Mouse (Mus musculus) ES-E14 (cell line): ENCODE measurements around the gene Plekha4. TPM values are rescaled to one million over a fixed set of nuclear protein-coding genes. Genes with fewer than 3 reads are reported as not detected.
A peak's percentile ranks its signal among the peaks of the same experiment; 100 is the strongest.

Experiments
- DNase-seq: peaks from one replicate; pipeline ENCODE4 v3.0.0-alpha.2; 2013; ENCODE audit warnings: low read depth, low spot score
- H3K27ac ChIP-seq: 2 replicates; pipeline ENCODE4 v1.5.1; 2012; ENCODE audit warnings: low read depth, mild to moderate bottlenecking, low read length, moderate library complexity, mixed read lengths; ENCODE audit not compliant: poor library complexity, insufficient read depth, severe bottlenecking
- H3K36me3 ChIP-seq: 2 replicates; pipeline ENCODE4 v1.6.1; 2012; ENCODE audit warnings: mild to moderate bottlenecking, low read length, moderate library complexity, mixed read lengths; ENCODE audit not compliant: control insufficient read depth, poor library complexity, insufficient read depth, severe bottlenecking
- H3K4me1 ChIP-seq, 2 experiments: fragments of 150-350 bp in 1 of 2; sonication (generic) in 1 of 2; 2 replicates each; pipeline ENCODE4 v1.6.1; 2012; ENCODE audit warnings: low read length in 2 of 2, mild to moderate bottlenecking in 1 of 2, mixed read lengths in 1 of 2; ENCODE audit not compliant: control insufficient read depth in 2 of 2, insufficient read depth in 2 of 2, poor library complexity in 1 of 2
- H3K4me3 ChIP-seq, 2 experiments: fragments of 150-350 bp in 1 of 2; sonication (generic) in 1 of 2; 2 replicates each; pipeline ENCODE4 v1.5.1; 2012; ENCODE audit warnings: low read length in 2 of 2, low read depth in 1 of 2, mild to moderate bottlenecking in 1 of 2, mixed read lengths in 1 of 2; ENCODE audit not compliant: insufficient read depth in 1 of 2, poor library complexity in 1 of 2, severe bottlenecking in 1 of 2
- H3K9ac ChIP-seq: 2 replicates; pipeline ENCODE4 v1.6.1; 2012; ENCODE audit warnings: low read depth, mild to moderate bottlenecking, low read length, mixed read lengths; ENCODE audit not compliant: poor library complexity, insufficient read depth, severe bottlenecking
- H3K9me3 ChIP-seq: fragments of 150-350 bp; sonication (generic); 2 replicates; pipeline ENCODE4 v1.6.1; 2012; ENCODE audit warnings: low read depth, mild to moderate bottlenecking, low read length; ENCODE audit not compliant: control insufficient read depth, insufficient read depth
- CHD2 ChIP-seq: IDR thresholded peaks from 2 replicates; pipeline ENCODE4 v1.6.1; 2014; ENCODE audit warnings: mild to moderate bottlenecking, low read depth, low read length, inconsistent platforms
- HCFC1 ChIP-seq: IDR thresholded peaks from 2 replicates; pipeline ENCODE4 v1.6.1; 2012; ENCODE audit warnings: low read length, inconsistent platforms, borderline replicate concordance; ENCODE audit not compliant: insufficient read depth
- MAFK ChIP-seq: IDR thresholded peaks from 2 replicates; pipeline ENCODE4 v1.6.1; 2014; ENCODE audit warnings: mild to moderate bottlenecking, low read depth, low read length, inconsistent platforms; ENCODE audit not compliant: insufficient read depth
- ZC3H11A ChIP-seq: IDR thresholded peaks from 2 replicates; pipeline ENCODE4 v1.6.1; 2012; ENCODE audit warnings: low read depth, mild to moderate bottlenecking, inconsistent platforms, low read length, borderline replicate concordance
- ZNF384 ChIP-seq: IDR thresholded peaks from 2 replicates; pipeline ENCODE4 v1.6.1; 2012; ENCODE audit warnings: low read depth, low read length, inconsistent platforms
- in situ Hi-C, 2 experiments: fragments of 600-800 bp; cut with MboI; formaldehyde crosslinking; loops; one replicate each; pipeline ENCODE4 v1.15.1; 2025; ENCODE audit warnings: low sequenced_read_pairs in 2 of 2, inconsistent platforms in 1 of 2; ENCODE audit not compliant: unreplicated experiment in 2 of 2
- total RNA-seq: library from RNA; depleted of rRNA; stranded (reverse); fragments of 300-350 nt; gene quantifications from 2 replicates; pipeline ENCODE4 v1.2.3, GENCODE M21; 2012

The Plekha4 gene
- total RNA-seq, 1 experiment, result 17.8 TPM

GRCm38 (mm10) chr7:45560241-45560640 is 34.1 kb downstream of the Plekha4 start:
- H3K4me1 ChIP-seq, result peaks cover 10 to 15% of the 10 kb centered on the region in 2 experiments; a peak in 3 of 4 replicates
- peak overlapping the region; percentile 98 for H3K27ac ChIP-seq
- peak; percentile 31; the same call in 1 of the 2 replicates for TF ChIP-seq MAFK
- no peak for TF ChIP-seq ZC3H11A
- H3K9ac ChIP-seq, result peak overlapping the region; percentile 72
- H3K9me3 ChIP-seq, result no peaks in the 10 kb centered on the region
- DNase-seq, result no peak
- in situ Hi-C loops, result no loop called here
- peaks cover 6% of the 10 kb centered on the region; the same call in 1 of the 2 replicates for H3K36me3 ChIP-seq
- peak overlapping the region; percentile 47 to 64; a peak in 3 of 4 replicates for H3K4me3 ChIP-seq

- Histone ChIP-seq H3K4me3 (peak overlapping the region; percentile 47 to 64), H3K27ac (peak overlapping the region; percentile 98), H3K9me3 (no peaks in the 10 kb centered on the region), H3K4me1 (peaks cover 10 to 19% of the 10 kb centered on the region in 2 experiments; a peak in 3 of 4 replicates), H3K9ac (peak overlapping the region; percentile 72), H3K36me3 (peaks cover 12% of the 10 kb centered on the region)
- DNase-seq, result no peak
- in situ Hi-C loops, result no loop called here
- TF ChIP-seq MAFK (no peak), ZC3H11A (peak; percentile 65; the same call in 1 of the 2 replicates)
Measured at GRCm38 (mm10) chr7:45560843-45561623, 34.9 kb downstream of the Plekha4 start.

GRCm38 (mm10) chr7:45561624-45562520 is 35.7 kb downstream of the Plekha4 start:
- Histone ChIP-seq H3K36me3 (peaks cover 19% of the 10 kb centered on the region), H3K27ac (peak overlapping the region; percentile 34), H3K4me3 (peak overlapping the region; percentile 47 to 64; a peak in 3 of 4 replicates), H3K9ac (peak overlapping the region; percentile 72; the same call in 1 of the 2 replicates), H3K9me3 (no peaks in the 10 kb centered on the region), H3K4me1 (peaks cover 10 to 17% of the 10 kb centered on the region in 2 experiments; a peak in 3 of 4 replicates)
- in situ Hi-C loops, result no loop called here
- DNase-seq, result no peak
- TF ChIP-seq ZC3H11A (no peak), ZNF384 (no peak), HCFC1 (no peak), MAFK (no peak), CHD2 (no peak)

- Histone ChIP-seq H3K36me3 (peaks cover 20% of the 10 kb centered on the region), H3K27ac (peak overlapping the region; percentile 87), H3K4me1 (peaks cover 5 to 17% of the 10 kb centered on the region in 2 experiments; a peak in 3 of 4 replicates)
Measured at GRCm38 (mm10) chr7:45564811-45565210, 38.7 kb downstream of the Plekha4 start.

More at GRCm38 (mm10) chr7:45564811-45565210, 38.7 kb downstream of the Plekha4 start:
- TF ChIP-seq ZNF384 (no peak), CHD2 (peak; percentile 48; the same call in 1 of the 2 replicates)
- H3K9me3 ChIP-seq, result no peaks in the 10 kb centered on the region
- DNase-seq, result no peak
- peak overlapping the region in 1 of 2 experiments; percentile 56; a peak in 1 of 4 replicates for H3K4me3 ChIP-seq
- H3K9ac ChIP-seq, result peak overlapping the region; percentile 34; the same call in 1 of the 2 replicates
- in situ Hi-C loops, result no loop called here
